Mouse (Mus musculus) heart, postnatal 0 days (tissue): ENCODE measurements at regions not wholly inside any gene's neighbourhood (a gene's known extent, or its start where the extent isn't known, plus 50 kb on each side); places are given as distances from the start of the nearest gene placed in this dataset.

ENCODE experiments used
- CTCF ChIP-seq: IDR thresholded peaks from 2 replicates; pipeline ENCODE4 v1.5.1; 2016; ENCODE audit warnings: antibody characterized with exemption, control low read depth, low read depth
- EP300 ChIP-seq: IDR thresholded peaks from 2 replicates; pipeline ENCODE4 v1.6.1; 2016; ENCODE audit warnings: antibody characterized with exemption, low read depth

DNA sequence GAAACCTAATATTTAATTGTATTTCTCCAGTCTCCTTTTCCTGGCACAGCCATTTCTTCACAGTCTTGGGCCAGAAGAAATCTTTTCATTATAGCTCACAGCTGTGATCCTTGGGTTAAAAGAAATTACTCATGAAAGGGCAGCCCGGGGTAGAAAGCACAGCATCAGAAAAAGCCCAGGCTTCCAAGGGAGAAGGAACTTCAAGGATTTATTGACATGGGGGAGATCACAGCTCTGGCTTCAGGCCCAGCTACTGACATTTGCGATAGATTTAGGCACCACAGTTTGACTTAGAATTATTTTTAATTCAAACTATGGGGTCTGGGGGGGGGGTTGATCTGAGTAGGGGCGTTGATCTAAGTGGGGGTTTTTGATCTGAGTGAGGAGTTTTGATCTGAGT is 291.3 kb downstream of the Gm9195 start:
- TF ChIP-seq CTCF (no peak), EP300 (no peak)
